Mouse (Mus musculus) thymus, adult 2 months (tissue): ENCODE measurements around the gene Nin. TPM values are rescaled to one million over a fixed set of nuclear protein-coding genes. Genes with fewer than 3 reads are reported as not detected.

Source experiments
- DNase-seq: peaks from one replicate; pipeline ENCODE4 v3.0.0; 2021
- H3K27ac ChIP-seq: fragments of 200-500 bp; 2 replicates; pipeline ENCODE4 v1.5.1; 2012; ENCODE audit warnings: low read length, control low read depth; ENCODE audit not compliant: control insufficient read depth, insufficient read depth
- H3K27me3 ChIP-seq: fragments of 200-500 bp; 2 replicates; pipeline ENCODE4 v1.6.1; 2012; ENCODE audit warnings: mild to moderate bottlenecking, low read length, moderate library complexity, mixed read lengths; ENCODE audit not compliant: control insufficient read depth, insufficient read depth
- H3K36me3 ChIP-seq: fragments of 200-500 bp; 2 replicates; pipeline ENCODE4 v1.6.1; 2012; ENCODE audit warnings: mild to moderate bottlenecking, low read length, moderate library complexity; ENCODE audit not compliant: control insufficient read depth, insufficient read depth
- H3K4me1 ChIP-seq: fragments of 200-500 bp; replicated peaks from 2 replicates; pipeline ENCODE4 v1.6.1; 2012; ENCODE audit warnings: low read length; ENCODE audit not compliant: control insufficient read depth, insufficient read depth
- H3K4me3 ChIP-seq: fragments of 200-500 bp; 2 replicates; pipeline ENCODE4 v1.5.1; 2012; ENCODE audit warnings: mild to moderate bottlenecking, low read length, control low read depth, moderate library complexity; ENCODE audit not compliant: control insufficient read depth, insufficient read depth
- CTCF ChIP-seq: fragments of 200-500 bp; IDR thresholded peaks from 2 replicates; pipeline ENCODE4 v1.5.1; 2012; ENCODE audit warnings: mild to moderate bottlenecking, control low read depth, low read length, moderate library complexity, borderline replicate concordance; ENCODE audit not compliant: control insufficient read depth, poor library complexity, insufficient read depth; ENCODE audit errors: extremely low read depth
- POLR2A ChIP-seq: fragments of 200-500 bp; IDR thresholded peaks from 2 replicates; pipeline ENCODE4 v1.6.1; 2012; ENCODE audit warnings: mild to moderate bottlenecking, low read length, control low read depth, moderate library complexity; ENCODE audit not compliant: control insufficient read depth, poor library complexity, insufficient read depth; ENCODE audit errors: extremely low read depth
- WGBS: fragments of 180-500 bp; shearing (Covaris S2); methylation state at CpG from one replicate; pipeline ENCODE4 v1.1.7; 2018; 5-methylcytosine and 5-hydroxymethylcytosine counted together
- polyA plus RNA-seq: library from polyadenylated mRNA; depleted of rRNA; stranded (reverse); fragments of >200 nt; gene quantifications from 2 replicates; pipeline ENCODE4 v1.2.3, GENCODE M21; 2012

The Nin gene
- polyA plus RNA-seq, 1 experiment = 21.8 TPM

DNA sequence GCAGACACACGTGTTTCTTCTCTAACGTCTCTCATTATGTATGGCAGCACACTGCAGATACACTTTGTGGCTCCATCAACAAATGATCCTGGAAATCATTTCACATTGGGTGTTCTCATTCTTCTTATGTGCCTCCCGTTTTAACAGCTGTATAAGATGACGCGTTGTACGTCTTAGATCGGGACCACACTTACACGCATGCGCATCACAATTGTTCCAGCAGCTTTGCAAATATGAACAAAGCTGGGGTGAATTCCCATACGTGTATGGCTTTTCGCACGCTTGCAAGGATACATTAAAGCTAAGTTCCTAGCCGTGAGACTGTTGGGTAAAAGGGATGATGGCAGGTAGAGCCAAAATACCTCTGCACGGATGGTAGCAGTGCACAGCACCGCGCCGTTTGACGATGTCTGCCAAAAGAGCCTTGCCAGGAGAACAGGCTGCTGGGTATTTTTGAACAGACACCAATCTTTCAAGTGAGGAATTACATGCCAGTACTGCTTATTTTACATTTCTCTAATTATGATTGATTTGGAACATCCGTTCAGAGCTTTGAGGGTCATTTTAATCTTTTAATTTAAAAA is 76.7 kb downstream of the Nin start:
- no peak for DNase-seq
- Histone ChIP-seq H3K4me3 (no peak overlapping the region), H3K4me1 (no peaks in the 10 kb centered on the region), H3K36me3 (peaks cover 41% of the 10 kb centered on the region), H3K27ac (no peak overlapping the region), H3K27me3 (no peaks in the 10 kb centered on the region)
- 98% methylated on average over 19 of the region's 19 CpGs for WGBS
- no peak for TF ChIP-seq CTCF
- TF ChIP-seq POLR2A = no peak

DNA sequence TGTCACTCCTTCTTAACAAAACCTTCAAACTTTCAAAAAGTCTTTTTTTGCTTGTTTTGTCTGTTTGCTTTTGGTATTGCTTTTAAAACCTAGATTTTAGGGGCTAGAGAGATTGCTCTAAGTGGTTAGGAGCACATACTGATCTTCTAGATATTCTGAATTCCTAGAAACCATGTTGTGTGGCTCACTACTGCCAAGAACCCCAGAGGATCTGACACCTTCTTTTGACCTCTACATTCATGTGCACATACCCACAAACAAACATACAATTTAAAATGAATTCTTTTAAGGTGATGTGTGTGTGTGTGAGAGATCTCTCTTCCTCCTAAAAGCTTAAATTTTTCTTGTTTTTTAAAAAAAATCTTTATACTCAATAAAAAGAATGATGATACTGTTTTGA is 87.3 kb downstream of the Nin start:
- Histone ChIP-seq H3K27ac (no peak overlapping the region), H3K36me3 (peaks cover 50% of the 10 kb centered on the region), H3K4me3 (no peak overlapping the region), H3K4me1 (no peaks in the 10 kb centered on the region), H3K27me3 (no peaks in the 10 kb centered on the region)
- no peak for TF ChIP-seq CTCF
- no peak for TF ChIP-seq POLR2A
- DNase-seq = no peak

DNA sequence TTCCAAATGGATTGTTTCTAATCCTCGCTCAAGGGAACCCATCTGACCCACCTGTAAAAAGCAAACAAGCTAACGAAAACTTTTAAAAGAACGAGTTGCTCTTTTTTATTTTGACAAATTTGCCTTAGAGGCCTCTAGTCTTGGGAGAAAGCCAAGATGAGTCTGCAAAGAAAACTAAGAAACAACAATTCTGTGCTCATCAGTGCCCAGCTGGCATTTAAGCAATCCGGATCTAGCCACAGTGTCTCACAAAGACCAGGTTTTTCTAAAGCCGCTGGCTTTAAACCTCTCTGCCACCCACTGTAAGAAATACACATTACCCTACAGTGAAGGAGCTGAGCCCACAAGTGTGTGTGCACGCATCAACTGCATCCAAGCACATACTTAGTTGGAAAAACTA is 88.1 kb downstream of the Nin start:
- no peak for TF ChIP-seq POLR2A
- TF ChIP-seq CTCF = no peak
- WGBS = 98% methylated on average over 6 of the region's 6 CpGs
- Histone ChIP-seq H3K27me3 (no peaks in the 10 kb centered on the region), H3K4me3 (no peak overlapping the region), H3K36me3 (peaks cover 44% of the 10 kb centered on the region), H3K4me1 (no peaks in the 10 kb centered on the region), H3K27ac (no peak overlapping the region)
- no peak for DNase-seq

DNA sequence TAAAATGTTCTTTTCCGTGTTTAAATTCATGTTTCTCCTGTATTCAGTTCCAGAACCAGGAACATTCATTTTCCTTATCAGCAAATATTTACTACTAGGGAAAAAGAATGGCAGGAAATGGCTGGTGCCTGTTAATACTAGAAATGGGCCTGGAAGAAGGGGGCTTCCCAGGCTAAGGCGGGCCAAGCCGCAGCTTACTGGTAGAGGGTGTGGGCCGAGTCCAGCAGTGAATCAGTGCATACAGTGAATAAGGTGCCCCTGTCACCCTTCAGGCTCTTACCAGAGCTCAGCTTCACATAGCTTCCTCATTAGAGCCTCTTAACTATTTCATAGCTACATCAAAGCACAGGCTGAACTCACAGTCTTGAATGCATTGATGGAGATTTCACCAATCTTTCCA is 89.9 kb downstream of the Nin start:
- peaks cover 42% of the 10 kb centered on the region for H3K36me3 ChIP-seq
- TF ChIP-seq CTCF = no peak
- no peak for TF ChIP-seq POLR2A

DNA sequence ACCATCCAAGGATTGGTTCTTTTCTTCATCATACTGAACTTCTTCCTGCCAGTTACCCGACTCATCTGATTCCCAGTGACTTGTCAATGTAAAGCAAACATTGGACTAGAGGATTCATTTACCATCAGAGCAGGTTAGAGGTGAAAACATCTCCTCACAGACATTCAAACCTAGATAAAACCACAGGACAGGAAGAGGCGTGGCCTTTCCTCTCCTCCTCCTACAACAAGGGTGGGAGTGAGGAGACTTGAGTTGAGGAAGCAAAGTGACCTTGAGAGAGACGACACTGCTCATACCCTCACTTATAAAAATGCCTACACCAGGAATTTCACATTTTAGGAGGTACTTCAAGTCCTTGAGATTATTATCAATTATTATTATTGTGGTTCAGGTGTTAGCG is 95.4 kb downstream of the Nin start:
- H3K4me3 ChIP-seq = no peak overlapping the region
- peak overlapping the region; percentile 22; the same call in 1 of the 2 replicates for H3K27ac ChIP-seq
- peaks cover 2% of the 10 kb centered on the region; the same call in 1 of the 2 replicates for H3K4me1 ChIP-seq
- DNase-seq = peak; percentile 44
- H3K36me3 ChIP-seq = peaks cover 15% of the 10 kb centered on the region; the same call in 1 of the 2 replicates
- 56% methylated on average over 4 of the region's 4 CpGs for whole genome bisulfite sequencing
- TF ChIP-seq POLR2A (no peak), CTCF (no peak)
- H3K27me3 ChIP-seq = no peaks in the 10 kb centered on the region

More for the DNA sequence above, 89.9 kb downstream of the Nin start:
- H3K27ac ChIP-seq = no peak overlapping the region
- 96% methylated on average over 4 of the region's 4 CpGs for WGBS
- H3K4me1 ChIP-seq = no peaks in the 10 kb centered on the region
- H3K27me3 ChIP-seq = no peaks in the 10 kb centered on the region
- no peak for DNase-seq
- no peak overlapping the region for H3K4me3 ChIP-seq

DNA sequence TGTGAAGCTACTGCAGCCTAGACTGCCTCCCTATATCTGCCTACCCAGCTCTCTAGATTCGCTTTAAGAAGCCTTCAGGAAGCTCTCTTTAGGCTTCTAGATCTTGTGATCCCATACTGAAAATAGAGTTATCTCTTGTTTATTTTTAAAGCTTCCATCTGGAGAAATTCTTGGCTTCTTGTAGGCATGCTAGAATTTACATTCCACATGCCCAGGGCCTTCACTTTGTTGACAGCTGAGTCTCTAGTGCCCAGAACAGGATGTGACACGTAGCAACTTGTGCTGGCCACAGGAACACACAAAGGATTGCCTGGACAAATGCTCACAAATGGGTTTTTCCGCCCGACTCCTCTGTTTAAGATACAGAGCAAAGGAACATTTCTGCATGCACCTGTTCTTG is 97.6 kb downstream of the Nin start:
- peaks cover 18% of the 10 kb centered on the region for H3K36me3 ChIP-seq
- TF ChIP-seq POLR2A = no peak
- TF ChIP-seq CTCF = no peak
- no peak overlapping the region for H3K4me3 ChIP-seq
- 94% methylated on average over 4 of the region's 4 CpGs for WGBS
- H3K4me1 ChIP-seq = peaks cover 2% of the 10 kb centered on the region; the same call in 1 of the 2 replicates
- DNase-seq = no peak
- no peaks in the 10 kb centered on the region for H3K27me3 ChIP-seq
- H3K27ac ChIP-seq = no peak overlapping the region

DNA sequence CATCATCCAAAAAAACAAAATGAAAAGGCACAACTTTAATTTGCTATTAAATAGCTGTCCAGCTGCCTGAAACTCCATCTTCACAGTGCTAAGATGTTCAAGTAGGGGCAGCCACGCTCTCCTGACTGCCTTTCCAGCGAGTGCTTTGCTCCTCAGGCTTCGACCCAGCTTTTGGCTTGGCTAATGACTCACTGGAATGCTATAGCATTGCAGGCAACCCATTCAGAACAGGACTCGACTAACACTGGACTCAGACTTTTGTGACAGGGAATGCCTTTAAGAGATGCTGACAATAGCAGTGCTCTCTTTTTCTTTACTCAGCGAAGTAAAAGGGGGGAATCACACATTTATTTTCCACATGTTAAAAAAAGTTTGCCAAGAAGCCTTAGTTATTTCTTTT is 101.8 kb downstream of the Nin start:
- WGBS = 93% methylated on average over 5 of the region's 5 CpGs
- no peaks in the 10 kb centered on the region for H3K27me3 ChIP-seq
- peaks cover 13% of the 10 kb centered on the region for H3K36me3 ChIP-seq
- no peak overlapping the region for H3K4me3 ChIP-seq
- H3K4me1 ChIP-seq = no peaks in the 10 kb centered on the region
- no peak for TF ChIP-seq POLR2A
- no peak for TF ChIP-seq CTCF
- DNase-seq = no peak
- no peak overlapping the region for H3K27ac ChIP-seq
